Mouse (Mus musculus) kidney, embryonic 15.5 days (tissue): ENCODE measurements around the gene Strn4. TPM values are rescaled to one million over a fixed set of nuclear protein-coding genes. Genes with fewer than 3 reads are reported as not detected.
A peak's percentile ranks its signal among the peaks of the same experiment; 100 is the strongest.

Experiments used
- ATAC-seq: fragments of 200-750 bp; cut with Nextera tagmentation; replicated peaks from 2 replicates; pipeline ENCODE4 v1.8.0; 2017; ENCODE audit warnings: moderate TSS enrichment; ENCODE audit not compliant: low FRiP score
- H3K27ac ChIP-seq: fragments of 300-500 bp; sonication (generic); 2 replicates; pipeline ENCODE4 v1.5.1; 2015; ENCODE audit warnings: mild to moderate bottlenecking, inconsistent platforms
- H3K27me3 ChIP-seq: fragments of 300-500 bp; sonication (generic); 2 replicates; pipeline ENCODE4 v1.6.1; 2015; ENCODE audit warnings: inconsistent platforms
- H3K36me3 ChIP-seq: fragments of 300-500 bp; sonication (generic); 2 replicates; pipeline ENCODE4 v1.6.1; 2015; ENCODE audit warnings: inconsistent platforms
- H3K4me1 ChIP-seq: fragments of 300-500 bp; sonication (generic); 2 replicates; pipeline ENCODE4 v1.6.1; 2015; ENCODE audit warnings: inconsistent platforms
- H3K4me2 ChIP-seq: fragments of 300-500 bp; sonication (generic); 2 replicates; pipeline ENCODE4 v1.6.1; 2015; ENCODE audit warnings: moderate library complexity, mild to moderate bottlenecking, inconsistent platforms
- H3K4me3 ChIP-seq: fragments of 300-500 bp; sonication (generic); replicated peaks from 2 replicates; pipeline ENCODE4 v1.5.1; 2015; ENCODE audit warnings: mild to moderate bottlenecking, inconsistent platforms
- H3K9ac ChIP-seq: fragments of 300-500 bp; sonication (generic); 2 replicates; pipeline ENCODE4 v1.6.1; 2015; ENCODE audit warnings: mild to moderate bottlenecking, inconsistent platforms
- H3K9me3 ChIP-seq: fragments of 300-500 bp; sonication (generic); replicated peaks from 2 replicates; pipeline ENCODE4 v1.6.1; 2016; ENCODE audit warnings: inconsistent platforms
- WGBS: fragments of 180-500 bp; shearing (Covaris S2); methylation state at CpG from one replicate; pipeline ENCODE4 v1.1.7; 2015; ENCODE audit warnings: mixed read lengths; 5-methylcytosine and 5-hydroxymethylcytosine counted together
- polyA plus RNA-seq: library from polyadenylated mRNA; unstranded; fragments of >200 nt; fragmentation: Nextera tagmentation; extraction: Ambion mirVana; gene quantifications from 2 replicates; pipeline ENCODE4 v1.2.1, GENCODE M21; 2015

The Strn4 gene
- polyA plus RNA-seq, 1 experiment from 2014 or later = 99.8 TPM

DNA sequence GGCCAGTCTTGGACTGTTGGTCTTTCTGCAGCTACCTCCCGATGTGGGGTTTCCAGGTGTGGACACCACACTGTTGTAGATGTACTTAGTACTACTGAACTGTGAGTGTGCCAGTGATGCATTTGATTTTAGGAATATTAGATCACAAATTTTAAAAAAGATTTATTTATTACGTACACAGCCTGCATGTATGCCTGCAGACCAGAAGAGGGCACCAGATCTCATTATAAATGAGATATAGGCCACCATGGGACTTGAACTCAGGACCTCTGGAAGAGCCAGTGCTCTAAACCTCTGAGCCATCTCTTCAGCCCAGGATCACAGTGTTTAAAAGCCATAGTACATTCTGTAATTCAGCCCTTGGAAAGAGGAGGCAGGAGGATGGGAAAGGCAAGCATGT is 3.2 kb upstream of the Strn4 start:
- no peak overlapping the region for H3K9ac ChIP-seq
- WGBS = 80% methylated on average over 2 of the region's 2 CpGs
- H3K4me2 ChIP-seq = no peak overlapping the region
- peaks cover 30% of the 10 kb centered on the region for H3K27me3 ChIP-seq
- no peak overlapping the region for H3K4me3 ChIP-seq
- H3K27ac ChIP-seq = no peak overlapping the region
- no peak for ATAC-seq
- peaks cover 42% of the 10 kb centered on the region for H3K4me1 ChIP-seq
- peaks cover 40% of the 10 kb centered on the region for H3K36me3 ChIP-seq
- no peaks in the 10 kb centered on the region for H3K9me3 ChIP-seq

DNA sequence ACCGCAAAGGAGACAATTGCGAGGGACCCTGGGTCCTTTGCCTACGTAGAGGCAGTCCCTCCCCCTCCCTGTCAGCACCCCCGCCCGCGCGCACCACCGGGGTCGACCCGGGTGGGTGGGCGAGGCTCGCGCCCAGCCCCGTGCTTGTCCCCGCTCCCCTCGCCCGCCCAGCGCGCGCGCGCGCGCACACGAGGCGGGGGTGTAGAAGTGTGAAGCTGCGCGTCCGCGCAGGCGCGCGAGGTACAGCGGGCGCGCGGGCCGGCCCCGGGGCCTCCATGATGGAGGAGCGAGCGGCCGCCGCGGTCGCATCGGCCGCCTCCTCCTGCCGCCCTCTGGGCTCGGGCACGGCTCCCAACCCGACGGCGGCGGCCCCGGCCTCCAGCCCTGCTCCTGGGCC is 387 bp downstream of the Strn4 start:
- peaks cover 20% of the 10 kb centered on the region for H3K36me3 ChIP-seq
- peaks cover 63% of the 10 kb centered on the region for H3K4me1 ChIP-seq
- under 1% methylated on average over 23 of the region's 55 CpGs for WGBS
- no peaks in the 10 kb centered on the region for H3K9me3 ChIP-seq
- peak overlapping the region; percentile 89 for H3K4me2 ChIP-seq
- peak overlapping the region; percentile 98 for H3K27ac ChIP-seq
- peak overlapping the region; percentile 100 for H3K9ac ChIP-seq
- peak overlapping the region; percentile 99 for H3K4me3 ChIP-seq
- H3K27me3 ChIP-seq = peaks cover 21% of the 10 kb centered on the region
- ATAC-seq = peak; percentile 80

DNA sequence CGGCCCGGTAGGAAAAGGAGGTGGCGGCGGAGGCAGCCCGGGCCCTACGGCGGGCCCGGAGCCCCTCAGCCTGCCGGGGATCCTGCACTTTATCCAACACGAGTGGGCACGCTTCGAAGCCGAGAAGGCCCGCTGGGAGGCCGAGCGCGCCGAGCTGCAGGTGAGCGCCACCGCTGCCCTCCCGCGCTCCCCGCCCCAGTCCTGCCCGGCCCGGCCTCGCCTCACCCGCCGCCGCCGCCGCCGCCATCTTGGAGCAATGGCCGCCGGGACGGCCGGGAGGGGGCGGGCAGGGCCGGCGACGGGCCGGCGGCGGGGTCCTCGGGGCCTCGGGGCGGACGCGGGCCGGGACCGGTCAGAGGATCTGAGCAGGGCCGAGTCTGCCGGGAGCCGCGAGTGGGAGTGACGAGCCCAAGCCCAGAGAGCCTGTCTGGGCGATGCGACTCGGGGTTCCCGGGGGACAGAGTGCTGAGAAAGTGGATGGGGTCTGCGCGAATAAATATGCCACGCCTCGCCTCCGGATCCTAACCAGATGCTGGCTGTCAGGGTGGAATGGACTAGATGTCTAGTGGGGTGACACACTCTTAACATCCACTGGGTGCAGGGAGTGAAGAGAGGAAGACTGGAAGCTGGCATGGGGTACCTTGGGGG is 910 bp downstream of the Strn4 start, which contains the start of gene Fkrp:
Gene Fkrp (minus strand): TSS at position 258 of the 648 bp plus-strand sequence.
- WGBS = under 1% methylated on average over 58 of the region's 64 CpGs
- peaks cover 63% of the 10 kb centered on the region for H3K4me1 ChIP-seq
- H3K4me3 ChIP-seq = peak within 1 kb of the TSS; percentile 99
- H3K36me3 ChIP-seq = peaks cover 20% of the 10 kb centered on the region
- H3K4me2 ChIP-seq = peak within 1 kb of the TSS; percentile 89
- peak within 1 kb of the TSS; percentile 100 for H3K9ac ChIP-seq
- H3K9me3 ChIP-seq = no peaks in the 10 kb centered on the region
- peak within 1 kb of the TSS; percentile 98 for H3K27ac ChIP-seq
- peak; percentile 80 for ATAC-seq
- peaks cover 18% of the 10 kb centered on the region for H3K27me3 ChIP-seq

DNA sequence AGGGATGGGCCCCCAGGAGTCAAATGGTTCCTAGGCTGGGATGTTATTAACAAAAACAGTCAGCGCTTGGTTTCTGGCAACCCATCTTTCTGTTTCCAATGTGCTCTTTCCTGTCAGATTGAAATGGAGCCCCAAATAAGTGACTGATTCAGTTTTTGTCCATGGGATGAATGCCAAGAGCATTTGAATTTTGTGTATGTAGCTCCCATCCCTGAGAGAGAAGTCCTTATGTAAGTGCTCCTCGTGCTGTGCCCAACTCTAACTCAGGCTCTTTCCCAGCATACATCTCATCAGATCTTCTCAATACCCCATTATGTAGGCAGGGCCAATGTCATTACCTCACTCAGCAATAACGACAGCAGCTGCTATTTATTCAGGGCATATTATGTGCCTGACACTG is 2.0 kb downstream of the Strn4 start:
- Histone ChIP-seq H3K9me3 (no peaks in the 10 kb centered on the region), H3K4me2 (peak overlapping the region; percentile 89), H3K27me3 (peaks cover 8% of the 10 kb centered on the region), H3K9ac (peak overlapping the region; percentile 100; the same call in 1 of the 2 replicates), H3K27ac (no peak overlapping the region), H3K4me1 (peaks cover 59% of the 10 kb centered on the region), H3K36me3 (peaks cover 19% of the 10 kb centered on the region), H3K4me3 (peak overlapping the region; percentile 99)
- no peak for ATAC-seq
- 70% methylated on average over 3 of the region's 3 CpGs for WGBS

DNA sequence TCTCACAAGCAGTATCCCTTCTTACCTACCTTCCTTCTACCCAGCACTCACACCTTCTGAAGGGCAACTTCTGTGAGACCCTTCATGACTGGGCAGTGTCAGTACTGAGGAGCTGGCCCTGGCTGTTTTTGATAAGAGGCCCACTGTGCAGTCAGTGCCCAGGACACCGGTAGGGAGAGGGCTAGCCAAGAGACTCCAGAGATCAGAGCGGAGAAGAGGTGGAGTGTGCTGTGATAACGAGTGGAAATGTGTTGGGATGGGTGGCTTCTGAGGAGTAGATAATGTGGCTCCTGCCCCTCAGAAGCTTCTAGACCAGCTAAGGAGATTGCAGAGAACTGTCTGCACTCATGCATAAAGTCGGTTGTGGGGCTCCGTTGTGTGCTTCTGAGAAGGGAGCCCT is 4.1 kb downstream of the Strn4 start:
- H3K9me3 ChIP-seq = no peaks in the 10 kb centered on the region
- ATAC-seq = no peak
- H3K36me3 ChIP-seq = peaks cover 24% of the 10 kb centered on the region
- no peak overlapping the region for H3K4me3 ChIP-seq
- 0 out of 2 replicates have a peak overlapping the region, but pooled peaks have one; percentile 3 for H3K27ac ChIP-seq
- no peaks in the 10 kb centered on the region for H3K27me3 ChIP-seq
- WGBS = 72% methylated on average over 5 of the region's 5 CpGs
- peaks cover 59% of the 10 kb centered on the region for H3K4me1 ChIP-seq
- H3K4me2 ChIP-seq = no peak overlapping the region
- H3K9ac ChIP-seq = no peak overlapping the region

DNA sequence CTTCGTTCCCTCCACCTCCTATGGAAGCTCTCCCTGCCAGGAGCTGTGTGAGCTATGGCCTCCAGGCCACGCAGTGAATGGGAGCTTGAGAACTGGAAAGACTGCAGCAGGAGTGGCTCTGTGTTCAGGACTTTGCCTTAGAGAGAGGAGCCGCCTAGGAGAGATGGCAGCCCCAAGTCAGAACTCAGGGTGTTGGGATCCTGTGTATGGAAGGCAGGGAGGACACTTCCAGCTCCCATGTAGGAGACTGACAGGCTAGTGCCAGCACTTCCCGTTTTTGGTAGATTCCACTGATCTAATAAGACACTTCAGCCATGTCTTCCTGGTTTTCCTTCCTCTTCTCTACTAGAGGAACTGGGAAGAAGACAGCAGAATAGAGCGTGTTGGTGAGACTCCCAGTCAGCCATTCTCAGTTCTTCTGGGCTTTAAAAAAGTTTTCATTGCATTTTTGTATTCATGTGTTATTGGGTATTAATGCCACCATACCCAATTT is 4.6 kb downstream of the Strn4 start:
- Histone ChIP-seq H3K4me1 (peaks cover 57% of the 10 kb centered on the region), H3K27ac (0 out of 2 replicates have a peak overlapping the region, but pooled peaks have one; percentile 3), H3K27me3 (no peaks in the 10 kb centered on the region), H3K9ac (no peak overlapping the region), H3K4me3 (no peak overlapping the region), H3K9me3 (no peaks in the 10 kb centered on the region), H3K4me2 (no peak overlapping the region), H3K36me3 (peaks cover 29% of the 10 kb centered on the region)
- ATAC-seq = no peak
- WGBS = 66% methylated on average over 5 of the region's 5 CpGs

DNA sequence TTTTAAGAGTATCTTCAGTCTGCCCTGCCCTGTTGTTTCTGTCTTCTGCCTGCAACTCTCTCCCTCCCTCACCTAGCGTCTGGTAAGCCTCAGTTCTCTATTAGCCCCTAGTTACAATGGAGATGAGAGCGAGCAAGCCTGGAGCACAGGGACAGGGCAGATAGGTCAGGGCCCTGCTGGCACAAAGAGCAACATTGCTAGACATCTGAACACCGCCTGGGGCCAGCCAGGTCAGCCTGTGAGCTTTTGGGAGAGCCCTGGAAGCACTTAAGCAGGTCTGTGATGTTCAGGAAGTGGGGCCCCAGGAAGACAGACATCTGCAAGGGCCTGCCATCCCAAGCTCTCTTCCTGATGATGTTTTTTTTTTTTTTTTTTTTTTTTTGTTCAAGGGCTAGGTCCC is 5.4 kb downstream of the Strn4 start:
- H3K27ac ChIP-seq = no peak overlapping the region
- no peak overlapping the region for H3K4me3 ChIP-seq
- no peak for ATAC-seq
- no peaks in the 10 kb centered on the region for H3K27me3 ChIP-seq
- no peaks in the 10 kb centered on the region for H3K9me3 ChIP-seq
- peaks cover 37% of the 10 kb centered on the region for H3K36me3 ChIP-seq
- H3K9ac ChIP-seq = no peak overlapping the region
- no peak overlapping the region for H3K4me2 ChIP-seq
- WGBS = 39% methylated on average over 3 of the region's 3 CpGs
- H3K4me1 ChIP-seq = peaks cover 50% of the 10 kb centered on the region

DNA sequence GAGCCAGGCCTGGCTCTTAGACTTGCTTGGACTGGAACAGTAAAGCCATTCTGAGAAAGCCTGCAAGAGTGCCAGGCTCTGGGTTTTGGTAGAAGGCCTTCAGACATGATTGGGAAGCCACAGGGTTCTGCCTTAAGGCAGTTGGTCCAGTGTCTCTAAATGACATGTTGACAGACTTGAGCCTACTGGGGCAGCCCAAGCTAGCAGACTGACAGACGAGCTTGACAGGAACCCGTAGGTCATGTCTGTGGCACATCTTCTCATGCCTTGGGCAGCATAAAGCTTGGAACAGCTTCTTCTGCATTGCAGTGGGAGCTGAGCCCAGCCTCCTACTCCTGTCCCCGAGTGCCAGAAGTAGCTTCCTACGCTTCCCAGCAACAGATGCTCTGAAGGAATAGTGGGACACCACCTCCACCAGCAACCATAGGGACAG is 6.0 kb downstream of the Strn4 start:
- ATAC-seq = no peak
- Histone ChIP-seq H3K4me3 (no peak overlapping the region), H3K36me3 (peaks cover 43% of the 10 kb centered on the region), H3K9me3 (no peaks in the 10 kb centered on the region), H3K4me1 (peaks cover 50% of the 10 kb centered on the region), H3K4me2 (no peak overlapping the region), H3K27ac (no peak overlapping the region), H3K9ac (no peak overlapping the region), H3K27me3 (no peaks in the 10 kb centered on the region)
- WGBS = 88% methylated on average over 4 of the region's 4 CpGs

DNA sequence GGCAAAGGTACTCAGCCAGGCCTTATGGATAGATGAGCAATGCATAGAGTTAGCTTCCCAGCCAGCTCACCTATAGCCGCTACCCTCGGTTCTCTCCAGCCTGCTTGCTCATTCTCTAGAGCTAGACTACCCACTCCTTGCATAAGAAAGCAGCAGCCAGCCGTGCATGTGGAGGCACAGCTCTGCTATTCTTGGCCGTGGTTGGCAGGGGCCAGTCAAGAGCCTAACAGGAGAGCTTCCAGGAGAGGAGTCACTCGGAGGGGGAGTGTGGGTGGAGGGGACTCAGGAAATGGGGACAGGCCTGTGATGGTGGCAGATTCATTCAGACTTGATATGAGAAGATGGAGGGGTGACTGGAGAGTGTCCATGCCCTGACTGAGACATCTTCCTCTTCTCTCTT is 8.0 kb downstream of the Strn4 start:
- peaks cover 63% of the 10 kb centered on the region for H3K36me3 ChIP-seq
- WGBS = 74% methylated on average over 5 of the region's 5 CpGs
- ATAC-seq = no peak

DNA sequence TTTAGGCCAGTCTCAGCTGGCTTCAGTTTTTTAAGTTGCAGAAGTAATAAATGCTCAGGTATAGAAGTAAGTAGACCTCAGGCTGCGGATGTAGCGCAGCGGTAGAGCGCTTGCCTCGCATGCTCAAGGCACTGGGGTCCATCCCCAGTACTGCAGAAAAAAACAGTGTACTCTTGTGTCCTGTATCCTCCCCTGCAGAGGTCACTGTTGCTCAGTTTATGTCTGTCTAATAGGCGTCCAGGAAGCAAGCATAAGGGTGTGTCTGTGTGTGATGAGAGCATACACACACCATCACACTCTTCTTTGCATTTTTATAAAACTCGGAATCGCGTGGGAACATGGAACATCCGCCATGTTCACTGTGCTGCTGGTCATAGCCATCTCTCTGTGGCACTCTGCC is 10.1 kb downstream of the Strn4 start:
- no peak for ATAC-seq
- Histone ChIP-seq H3K9ac (no peak overlapping the region), H3K9me3 (no peaks in the 10 kb centered on the region), H3K36me3 (peaks cover 84% of the 10 kb centered on the region), H3K27me3 (no peaks in the 10 kb centered on the region), H3K4me2 (no peak overlapping the region), H3K4me3 (no peak overlapping the region), H3K4me1 (peaks cover 12% of the 10 kb centered on the region), H3K27ac (no peak overlapping the region)
- 81% methylated on average over 10 of the region's 10 CpGs for WGBS

More for the DNA sequence above, 8.0 kb downstream of the Strn4 start:
- Histone ChIP-seq H3K27ac (no peak overlapping the region), H3K9ac (no peak overlapping the region), H3K4me3 (no peak overlapping the region), H3K4me1 (peaks cover 33% of the 10 kb centered on the region), H3K4me2 (no peak overlapping the region), H3K9me3 (no peaks in the 10 kb centered on the region), H3K27me3 (no peaks in the 10 kb centered on the region)

DNA sequence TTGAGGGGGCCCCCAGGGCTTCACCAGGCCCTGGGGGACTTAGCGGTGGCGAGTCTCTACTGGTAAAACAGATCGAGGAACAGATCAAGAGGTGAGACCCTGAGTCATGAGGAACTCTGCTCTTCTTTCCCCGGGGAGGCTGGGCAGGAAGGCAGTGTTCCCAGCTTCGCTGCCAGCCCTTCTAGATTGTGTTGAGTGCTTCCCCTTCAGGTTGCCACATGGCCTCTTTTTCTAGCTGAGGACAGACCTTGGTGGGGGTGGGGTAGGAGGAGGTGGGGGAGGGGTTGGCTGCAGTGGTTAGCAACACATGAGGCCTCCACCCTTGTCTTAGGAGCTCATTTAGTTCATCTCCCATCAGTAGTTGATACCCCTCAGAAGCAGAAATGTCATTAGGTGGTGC is 10.9 kb downstream of the Strn4 start:
- WGBS = 74% methylated on average over 5 of the region's 5 CpGs
- Histone ChIP-seq H3K27me3 (no peaks in the 10 kb centered on the region), H3K4me2 (no peak overlapping the region), H3K9me3 (no peaks in the 10 kb centered on the region), H3K4me1 (peaks cover 4% of the 10 kb centered on the region; the same call in 1 of the 2 replicates), H3K9ac (no peak overlapping the region), H3K4me3 (no peak overlapping the region), H3K27ac (no peak overlapping the region), H3K36me3 (peaks cover 92% of the 10 kb centered on the region)
- ATAC-seq = no peak

DNA sequence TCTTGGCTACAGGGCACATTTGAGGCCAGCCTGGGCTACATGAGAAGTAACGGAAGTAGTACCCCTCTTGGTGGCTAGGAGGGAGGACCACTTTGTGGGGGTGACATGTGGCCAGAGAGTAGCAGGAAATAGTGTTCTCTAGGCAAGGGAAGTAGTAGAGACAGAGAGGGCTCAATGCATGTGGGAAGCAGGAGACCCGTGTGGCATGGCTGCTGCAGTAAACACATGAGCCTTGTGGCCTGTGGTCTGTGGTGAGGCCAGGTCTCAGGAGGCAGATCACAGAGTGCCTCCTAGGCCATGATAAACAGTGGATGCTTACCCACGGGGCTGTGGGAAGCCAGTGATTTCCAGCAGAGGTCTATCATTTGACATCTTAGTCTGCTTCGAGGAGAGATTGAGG is 11.6 kb downstream of the Strn4 start:
- WGBS = 79% methylated on average over 4 of the region's 4 CpGs
- Histone ChIP-seq H3K4me1 (no peaks in the 10 kb centered on the region), H3K36me3 (peaks cover 98% of the 10 kb centered on the region), H3K9ac (no peak overlapping the region), H3K4me2 (no peak overlapping the region), H3K27ac (no peak overlapping the region), H3K4me3 (no peak overlapping the region), H3K27me3 (no peaks in the 10 kb centered on the region), H3K9me3 (no peaks in the 10 kb centered on the region)
- no peak for ATAC-seq
